Mouse (Mus musculus): ENCODE data around the gene Srprb. TPM values are rescaled to one million over a fixed set of nuclear protein-coding genes. Genes with fewer than 3 reads are reported as not detected.

Gene Srprb
- polyA plus RNA-seq, 1 experiment from 2014 or later, result 40.5 TPM

DNA sequence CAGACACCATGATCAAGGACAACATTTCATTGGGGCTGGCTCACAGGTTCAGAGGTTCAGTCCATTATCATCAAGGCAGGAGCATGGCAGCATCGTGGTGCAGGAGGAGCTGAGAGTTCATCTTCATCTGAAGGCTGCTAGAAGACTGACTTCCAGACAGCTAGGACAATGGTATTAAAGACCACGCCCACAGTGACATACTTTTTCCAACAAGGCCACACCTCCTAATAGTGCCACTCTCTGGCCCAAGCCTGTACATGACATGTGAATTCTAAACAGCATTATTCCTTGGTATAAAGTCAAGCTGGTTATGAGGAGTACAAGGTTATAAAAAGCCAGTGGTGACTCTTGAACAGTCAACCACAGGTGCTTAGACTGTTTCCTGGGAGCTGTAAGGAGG is 47.4 kb downstream of the Srprb start:
- 57% methylated on average over 2 of the region's 2 CpGs for WGBS
- Histone ChIP-seq H3K4me2 (replicated peaks; ENCODE audit: low read depth, low read length) (no peak overlapping the region), H3K9ac (replicated peaks; ENCODE audit: low read depth) (no peak overlapping the region), H3K4me1 (ENCODE audit: insufficient read depth, low read depth, low read length) (no peaks in the 10 kb centered on the region), H3K27me3 (replicated peaks; ENCODE audit: insufficient read depth, low read length) (no peaks in the 10 kb centered on the region), H3K36me3 (ENCODE audit: insufficient read depth, low read length) (no peaks in the 10 kb centered on the region), H3K27ac (ENCODE audit: low read length) (no peak overlapping the region), H3K9me3 (ENCODE audit: low read length) (no peaks in the 10 kb centered on the region), H3K4me3 (ENCODE audit: low read depth, low read length) (no peak overlapping the region)
- peak; percentile 39 for DNase-seq (ENCODE audit: low spot score)
- no peak for ATAC-seq
- TF ChIP-seq EP300 (IDR thresholded peaks at IDR 0.05) (no peak), CTCF (IDR thresholded peaks at IDR 0.05) (peak; percentile 27; the same call in 1 of the 2 replicates)

DNA sequence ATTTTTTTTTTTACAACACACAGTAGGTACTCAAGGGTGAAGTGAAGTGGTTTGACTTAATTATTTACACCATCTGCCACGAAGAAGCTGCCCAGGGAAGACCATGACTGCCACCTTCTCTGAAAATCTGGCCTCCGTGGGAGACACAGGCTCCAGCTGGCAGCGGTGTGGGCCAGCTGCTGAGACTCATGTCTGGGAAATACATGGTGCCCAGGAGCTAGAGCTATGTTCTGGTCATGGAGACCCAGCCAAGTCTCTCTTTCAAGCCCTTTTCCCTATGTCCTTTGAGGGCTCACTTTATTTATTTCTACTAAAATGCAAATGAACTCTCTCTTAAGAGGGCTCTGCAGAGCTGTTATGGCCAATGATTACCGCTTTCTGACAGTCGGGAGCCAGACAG is 48.7 kb downstream of the Srprb start:
- Histone ChIP-seq H3K4me2 (replicated peaks; ENCODE audit: low read depth, low read length) (no peak overlapping the region), H3K4me3 (ENCODE audit: low read depth, low read length) (no peak overlapping the region), H3K36me3 (ENCODE audit: insufficient read depth, low read length) (no peaks in the 10 kb centered on the region), H3K27me3 (replicated peaks; ENCODE audit: insufficient read depth, low read length) (no peaks in the 10 kb centered on the region), H3K9me3 (ENCODE audit: low read length) (no peaks in the 10 kb centered on the region), H3K4me1 (ENCODE audit: insufficient read depth, low read depth, low read length) (no peaks in the 10 kb centered on the region), H3K9ac (replicated peaks; ENCODE audit: low read depth) (no peak overlapping the region), H3K27ac (ENCODE audit: low read length) (no peak overlapping the region)
- TF ChIP-seq EP300 (IDR thresholded peaks at IDR 0.05), result no peak
- 77% methylated on average over 5 of the region's 5 CpGs for WGBS
- ATAC-seq, result no peak
- DNase-seq (ENCODE audit: low spot score), result no peak

DNA sequence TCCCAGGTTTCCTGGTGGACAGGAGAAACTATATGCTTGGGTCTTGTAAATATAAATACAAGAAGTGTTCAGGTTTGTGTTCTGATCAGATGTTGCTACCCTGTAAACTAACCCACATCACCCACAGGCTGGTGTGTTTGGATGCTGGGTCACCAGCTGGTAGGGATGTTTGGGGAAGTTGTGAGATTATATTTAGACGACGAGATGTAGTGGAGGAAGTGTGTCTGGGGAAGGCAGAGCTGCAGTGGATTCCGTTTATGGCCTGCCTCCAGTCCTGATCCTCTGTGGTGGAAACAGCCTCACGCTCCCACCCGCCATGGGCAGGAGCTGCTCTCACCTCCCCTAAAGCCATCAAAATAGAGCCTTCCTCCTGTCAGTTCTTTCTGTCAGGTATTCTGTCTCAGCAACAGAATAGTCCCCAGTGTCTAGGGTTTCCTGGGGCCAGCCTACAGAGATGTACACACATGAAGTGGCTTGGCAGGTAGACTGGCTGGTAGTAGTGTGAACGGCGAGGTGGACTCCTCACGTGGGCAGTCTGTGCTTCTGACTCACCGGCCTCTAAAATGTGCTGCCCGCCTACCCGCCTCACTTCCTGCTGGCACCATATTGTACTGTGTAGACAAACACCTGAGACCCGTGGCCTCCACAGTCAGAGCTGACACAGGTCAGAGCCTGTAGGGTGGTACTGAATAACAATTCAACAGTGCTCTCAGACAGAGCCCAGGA is 52.7 kb downstream of the Srprb start:
- Histone ChIP-seq H3K9ac (replicated peaks; ENCODE audit: low read depth) (no peak overlapping the region), H3K27me3 (replicated peaks; ENCODE audit: insufficient read depth, low read length) (no peaks in the 10 kb centered on the region), H3K9me3 (ENCODE audit: low read length) (no peaks in the 10 kb centered on the region), H3K4me3 (ENCODE audit: low read depth, low read length) (no peak overlapping the region), H3K4me2 (replicated peaks; ENCODE audit: low read depth, low read length) (no peak overlapping the region), H3K36me3 (ENCODE audit: insufficient read depth, low read length) (no peaks in the 10 kb centered on the region), H3K27ac (ENCODE audit: low read length) (no peak overlapping the region), H3K4me1 (ENCODE audit: insufficient read depth, low read depth, low read length) (no peaks in the 10 kb centered on the region)
- DNase-seq (ENCODE audit: low spot score) (no peak), ATAC-seq (no peak)
- 67% methylated on average over 12 of the region's 12 CpGs for WGBS
- TF ChIP-seq CTCF (IDR thresholded peaks at IDR 0.05), result no peak
- TF ChIP-seq EP300 (IDR thresholded peaks at IDR 0.05), result no peak

DNA sequence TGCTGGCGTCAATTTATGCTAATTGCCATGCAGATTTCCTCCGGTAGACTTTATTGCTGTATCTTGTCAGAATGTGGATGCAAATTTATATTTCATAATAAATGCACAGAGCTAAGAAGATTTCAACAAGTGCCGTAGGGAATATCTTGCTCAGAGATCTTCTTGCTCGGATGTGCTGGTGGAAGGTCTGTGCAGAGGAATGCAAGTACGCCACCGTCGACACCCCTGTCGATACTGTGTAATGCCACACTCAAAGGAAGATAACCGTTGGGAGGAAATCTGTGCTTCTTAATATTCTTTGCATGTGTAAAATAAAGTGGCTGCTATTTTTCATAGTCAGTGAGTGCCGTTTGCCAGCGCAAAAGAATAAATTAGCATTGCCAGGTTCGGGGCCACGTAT is 54.8 kb downstream of the Srprb start:
- Histone ChIP-seq H3K9ac (replicated peaks; ENCODE audit: low read depth) (no peak overlapping the region), H3K36me3 (ENCODE audit: insufficient read depth, low read length) (no peaks in the 10 kb centered on the region), H3K27me3 (replicated peaks; ENCODE audit: insufficient read depth, low read length) (no peaks in the 10 kb centered on the region), H3K4me3 (ENCODE audit: low read depth, low read length) (no peak overlapping the region), H3K4me1 (ENCODE audit: insufficient read depth, low read depth, low read length) (no peaks in the 10 kb centered on the region), H3K4me2 (replicated peaks; ENCODE audit: low read depth, low read length) (no peak overlapping the region), H3K27ac (ENCODE audit: low read length) (no peak overlapping the region), H3K9me3 (ENCODE audit: low read length) (no peaks in the 10 kb centered on the region)
- ATAC-seq (no peak), DNase-seq (ENCODE audit: low spot score) (no peak)
- TF ChIP-seq CTCF (IDR thresholded peaks at IDR 0.05) (no peak), EP300 (IDR thresholded peaks at IDR 0.05) (no peak)
- 59% methylated on average over 13 of the region's 13 CpGs for WGBS

DNA sequence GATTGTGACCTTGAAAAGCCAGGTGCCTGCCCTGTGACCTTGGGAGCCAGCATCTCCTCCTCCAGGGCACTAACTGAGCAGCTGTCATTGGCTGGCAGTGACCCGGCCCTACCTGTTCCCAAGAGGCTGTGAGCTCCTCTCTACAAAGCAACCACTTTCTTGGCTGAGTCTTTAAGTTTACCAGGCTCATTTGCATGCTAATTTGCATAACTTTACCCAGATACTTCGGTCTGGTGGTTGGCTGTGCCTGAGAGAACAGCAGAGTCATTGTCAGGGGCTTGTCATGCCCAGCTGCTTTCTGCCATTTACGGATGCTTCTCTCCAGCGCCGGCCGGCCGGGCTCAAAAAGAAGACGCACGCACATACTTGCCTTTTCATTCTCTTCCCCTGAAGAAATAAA is 55.2 kb downstream of the Srprb start:
- DNase-seq (ENCODE audit: low spot score) (peak; percentile 10), ATAC-seq (no peak)
- Histone ChIP-seq H3K36me3 (ENCODE audit: insufficient read depth, low read length) (no peaks in the 10 kb centered on the region), H3K4me1 (ENCODE audit: insufficient read depth, low read depth, low read length) (no peaks in the 10 kb centered on the region), H3K9ac (replicated peaks; ENCODE audit: low read depth) (no peak overlapping the region), H3K27ac (ENCODE audit: low read length) (no peak overlapping the region), H3K27me3 (replicated peaks; ENCODE audit: insufficient read depth, low read length) (no peaks in the 10 kb centered on the region), H3K4me3 (ENCODE audit: low read depth, low read length) (no peak overlapping the region), H3K4me2 (replicated peaks; ENCODE audit: low read depth, low read length) (no peak overlapping the region), H3K9me3 (ENCODE audit: low read length) (no peaks in the 10 kb centered on the region)
- TF ChIP-seq EP300 (IDR thresholded peaks at IDR 0.05) (no peak), CTCF (IDR thresholded peaks at IDR 0.05) (no peak)
- 54% methylated on average over 9 of the region's 9 CpGs for WGBS

DNA sequence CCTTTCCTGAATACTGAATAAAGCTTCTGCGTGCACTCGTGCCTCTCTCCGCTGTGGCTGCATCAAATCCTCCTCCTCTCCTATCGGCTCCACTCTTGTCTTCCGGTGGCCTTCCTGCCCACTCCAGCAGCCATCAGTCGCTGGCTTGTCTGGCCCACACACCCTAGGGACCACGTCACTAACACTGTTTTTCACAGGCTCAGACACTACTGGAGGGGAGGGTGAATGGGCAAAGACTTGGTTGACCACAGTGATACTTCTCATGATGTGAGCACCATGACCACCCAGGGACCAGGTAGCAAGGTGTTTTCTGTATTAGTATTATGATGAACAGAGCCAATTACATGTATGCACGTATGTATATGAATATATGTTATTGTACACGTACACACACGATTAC is 55.7 kb downstream of the Srprb start:
- Histone ChIP-seq H3K36me3 (ENCODE audit: insufficient read depth, low read length) (no peaks in the 10 kb centered on the region), H3K4me1 (ENCODE audit: insufficient read depth, low read depth, low read length) (no peaks in the 10 kb centered on the region), H3K9me3 (ENCODE audit: low read length) (no peaks in the 10 kb centered on the region), H3K9ac (replicated peaks; ENCODE audit: low read depth) (no peak overlapping the region), H3K27me3 (replicated peaks; ENCODE audit: insufficient read depth, low read length) (no peaks in the 10 kb centered on the region), H3K4me2 (replicated peaks; ENCODE audit: low read depth, low read length) (no peak overlapping the region), H3K27ac (ENCODE audit: low read length) (no peak overlapping the region), H3K4me3 (ENCODE audit: low read depth, low read length) (no peak overlapping the region)
- ATAC-seq (no peak), DNase-seq (ENCODE audit: low spot score) (no peak)
- TF ChIP-seq EP300 (IDR thresholded peaks at IDR 0.05) (no peak), CTCF (IDR thresholded peaks at IDR 0.05) (no peak)
- WGBS, result 82% methylated on average over 10 of the region's 10 CpGs

DNA sequence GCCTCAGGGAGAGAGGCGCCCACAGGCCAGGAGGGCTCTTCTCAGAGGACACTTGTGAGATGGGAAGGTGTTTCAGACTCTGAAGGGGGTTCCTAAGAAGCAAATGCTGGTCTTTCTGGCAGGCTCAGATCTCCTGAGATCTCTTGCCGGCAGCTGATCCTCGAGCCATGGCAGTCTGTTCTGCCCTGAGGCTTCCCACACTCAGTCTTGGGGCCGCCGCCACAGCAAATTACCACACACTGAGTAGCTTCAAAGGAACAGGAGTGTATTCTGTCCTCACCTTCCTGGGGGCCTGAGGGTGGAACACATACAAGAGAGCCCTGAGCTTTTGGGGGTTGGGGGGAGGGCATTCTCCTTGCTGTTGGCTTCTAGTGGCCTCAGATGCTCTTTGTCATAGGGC is 56.6 kb downstream of the Srprb start:
- H3K4me3 ChIP-seq (ENCODE audit: low read depth, low read length), result no peak overlapping the region
- TF ChIP-seq CTCF (IDR thresholded peaks at IDR 0.05), result no peak
- no peak for TF ChIP-seq EP300 (IDR thresholded peaks at IDR 0.05)
- no peak overlapping the region for H3K9ac ChIP-seq (replicated peaks; ENCODE audit: low read depth)
- no peaks in the 10 kb centered on the region for H3K4me1 ChIP-seq (ENCODE audit: insufficient read depth, low read depth, low read length)
- H3K36me3 ChIP-seq (ENCODE audit: insufficient read depth, low read length), result no peaks in the 10 kb centered on the region
- no peaks in the 10 kb centered on the region for H3K27me3 ChIP-seq (replicated peaks; ENCODE audit: insufficient read depth, low read length)
- ATAC-seq (no peak), DNase-seq (ENCODE audit: low spot score) (no peak)
- H3K9me3 ChIP-seq (ENCODE audit: low read length), result no peaks in the 10 kb centered on the region
- no peak overlapping the region for H3K27ac ChIP-seq (ENCODE audit: low read length)
- no peak overlapping the region for H3K4me2 ChIP-seq (replicated peaks; ENCODE audit: low read depth, low read length)
- WGBS, result 69% methylated on average over 5 of the region's 5 CpGs
